Mouse (Mus musculus) embryonic facial prominence, embryonic 13.5 days (tissue): ENCODE data around the gene Me3. TPM values are rescaled to one million over a fixed set of nuclear protein-coding genes. Genes with fewer than 3 reads are reported as not detected.

Experiments used
- ATAC-seq: fragments of 200-750 bp; cut with Nextera tagmentation; 2 replicates; pipeline ENCODE4 v1.8.0; 2017; ENCODE audit warnings: low read depth; ENCODE audit not compliant: insufficient number of reproducible peaks, insufficient read depth, low FRiP score, low TSS enrichment
- H3K27ac ChIP-seq: fragments of 300-500 bp; sonication (generic); 2 replicates; pipeline ENCODE4 v1.5.1; 2015; ENCODE audit warnings: moderate library complexity, mild to moderate bottlenecking, inconsistent platforms
- H3K27me3 ChIP-seq: fragments of 300-500 bp; sonication (generic); 2 replicates; pipeline ENCODE4 v1.6.1; 2015; ENCODE audit warnings: mild to moderate bottlenecking, inconsistent platforms
- H3K36me3 ChIP-seq: fragments of 300-500 bp; sonication (generic); 2 replicates; pipeline ENCODE4 v1.6.1; 2015; ENCODE audit warnings: mild to moderate bottlenecking, inconsistent platforms
- H3K4me1 ChIP-seq: fragments of 300-500 bp; sonication (generic); 2 replicates; pipeline ENCODE4 v1.6.1; 2015; ENCODE audit warnings: inconsistent platforms
- H3K4me2 ChIP-seq: fragments of 300-500 bp; sonication (generic); 2 replicates; pipeline ENCODE4 v1.6.1; 2015; ENCODE audit warnings: moderate library complexity, mild to moderate bottlenecking, inconsistent platforms
- H3K4me3 ChIP-seq: fragments of 300-500 bp; sonication (generic); 2 replicates; pipeline ENCODE4 v1.5.1; 2015; ENCODE audit warnings: mild to moderate bottlenecking, inconsistent platforms
- H3K9ac ChIP-seq: fragments of 300-500 bp; sonication (generic); 2 replicates; pipeline ENCODE4 v1.6.1; 2015; ENCODE audit warnings: mild to moderate bottlenecking, inconsistent platforms
- H3K9me3 ChIP-seq: fragments of 300-500 bp; sonication (generic); 2 replicates; pipeline ENCODE4 v1.6.1; 2016; ENCODE audit warnings: inconsistent platforms
- WGBS: fragments of 180-500 bp; shearing (Covaris S2); methylation state at CpG from one replicate; pipeline ENCODE4 v1.1.7; 2015; ENCODE audit warnings: mixed read lengths; 5-methylcytosine and 5-hydroxymethylcytosine counted together
- polyA plus RNA-seq: library from polyadenylated mRNA; unstranded; fragments of >200 nt; fragmentation: Nextera tagmentation; extraction: Ambion mirVana; gene quantifications from 2 replicates; pipeline ENCODE4 v1.2.1, GENCODE M21; 2015

The Me3 gene
- polyA plus RNA-seq, 1 experiment from 2014 or later, result 2.1 TPM

DNA sequence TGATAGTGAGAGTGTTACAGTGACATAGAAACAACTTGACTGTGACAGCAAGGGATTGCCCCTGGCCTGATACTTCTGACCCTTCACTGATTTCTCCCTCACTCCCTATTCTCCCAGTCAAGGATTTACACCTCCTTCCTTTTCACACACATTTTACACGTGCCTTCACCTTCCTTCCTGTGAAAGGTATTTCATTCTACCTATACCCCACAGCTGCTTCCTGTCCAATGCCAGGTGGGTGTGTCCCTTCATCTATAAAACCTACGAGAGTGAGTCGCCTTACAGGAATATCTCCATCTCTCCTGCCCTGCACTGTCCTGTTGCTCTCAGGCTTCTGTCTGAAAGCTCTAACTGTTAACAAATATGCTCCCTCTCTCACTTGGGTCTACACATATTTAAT lies 163.2 kb downstream of the Me3 start:
- Histone ChIP-seq H3K9ac (no peak overlapping the region), H3K27ac (no peak overlapping the region), H3K4me3 (no peak overlapping the region), H3K4me2 (no peak overlapping the region), H3K27me3 (no peaks in the 10 kb centered on the region), H3K4me1 (peaks cover 30% of the 10 kb centered on the region), H3K9me3 (no peaks in the 10 kb centered on the region), H3K36me3 (no peaks in the 10 kb centered on the region)
- 75% methylated on average over 3 of the region's 3 CpGs for WGBS
- ATAC-seq, result no peak

- peaks cover 30% of the 10 kb centered on the region for H3K4me1 ChIP-seq
- H3K4me2 ChIP-seq, result no peak overlapping the region
- H3K27me3 ChIP-seq, result no peaks in the 10 kb centered on the region
- no peak overlapping the region for H3K4me3 ChIP-seq
- peak overlapping the region; percentile 0; the same call in 1 of the 2 replicates for H3K27ac ChIP-seq
- H3K36me3 ChIP-seq, result no peaks in the 10 kb centered on the region
- no peak for ATAC-seq
- 28% methylated on average over 6 of the region's 6 CpGs for WGBS
- no peaks in the 10 kb centered on the region for H3K9me3 ChIP-seq
- no peak overlapping the region for H3K9ac ChIP-seq
Measured at GRCm38 (mm10) chr7:89796351-89796801, 164.2 kb downstream of the Me3 start.

DNA sequence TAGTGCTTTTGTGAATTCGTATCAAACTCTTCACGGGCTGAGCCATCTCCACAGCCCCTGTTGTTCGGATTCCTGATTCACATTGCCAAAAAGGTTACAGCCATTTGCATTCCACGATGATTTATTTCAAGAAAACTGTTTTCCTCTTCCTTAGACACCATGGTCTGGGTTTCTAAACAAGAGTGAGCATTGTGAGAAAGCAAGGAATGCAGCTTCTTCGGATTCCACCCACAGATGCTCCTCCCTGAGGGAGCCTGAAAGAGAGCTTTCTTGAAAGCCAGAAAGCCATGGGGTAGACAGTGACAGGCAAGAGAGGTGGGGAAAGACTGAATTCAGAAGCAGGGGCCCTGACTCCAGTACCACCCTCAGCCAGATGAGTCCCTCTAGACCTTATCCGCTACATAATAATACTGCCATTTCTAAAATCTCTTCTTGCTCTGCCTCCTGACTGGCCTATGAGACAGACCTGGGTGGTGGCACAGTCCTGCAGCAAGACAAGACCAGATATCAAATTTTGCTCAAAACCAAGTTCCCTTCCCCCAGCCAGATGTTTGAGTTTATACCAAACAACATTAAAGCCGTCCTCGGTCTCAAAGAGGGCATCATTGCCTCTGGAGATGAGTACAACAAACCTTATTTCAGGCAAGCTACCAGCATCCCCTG lies 166.3 kb downstream of the Me3 start:
- Histone ChIP-seq H3K4me1 (peaks cover 30% of the 10 kb centered on the region), H3K4me2 (peak overlapping the region; percentile 26), H3K9me3 (no peaks in the 10 kb centered on the region), H3K27me3 (no peaks in the 10 kb centered on the region), H3K4me3 (no peak overlapping the region), H3K36me3 (no peaks in the 10 kb centered on the region), H3K27ac (peak overlapping the region; percentile 44), H3K9ac (no peak overlapping the region; the same call in 1 of the 2 replicates)
- ATAC-seq, result no peak
- WGBS, result 25% methylated on average over 8 of the region's 8 CpGs

DNA sequence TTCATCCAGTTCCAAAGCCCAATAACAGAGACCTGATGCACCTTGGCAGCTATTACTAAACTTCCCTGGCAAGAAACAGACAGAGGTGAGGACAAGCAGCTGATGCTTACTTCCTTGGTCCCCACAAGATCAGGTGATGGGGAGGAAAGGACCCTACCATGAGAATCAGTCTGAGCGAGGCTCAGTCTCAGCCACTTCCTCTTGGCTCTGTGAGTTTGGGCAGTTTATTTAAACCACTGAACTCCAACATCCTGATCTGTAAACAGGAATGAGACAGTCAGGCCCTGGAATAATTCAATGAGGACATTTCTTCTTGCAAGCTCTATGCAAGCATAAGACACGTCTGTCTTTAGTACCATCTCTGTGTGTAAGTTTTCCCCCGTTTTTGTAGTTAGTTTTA lies 170.3 kb downstream of the Me3 start:
- 72% methylated on average over 3 of the region's 3 CpGs for WGBS
- Histone ChIP-seq H3K4me2 (no peak overlapping the region), H3K4me1 (peaks cover 16% of the 10 kb centered on the region), H3K9ac (no peak overlapping the region), H3K36me3 (no peaks in the 10 kb centered on the region), H3K27ac (no peak overlapping the region), H3K27me3 (no peaks in the 10 kb centered on the region), H3K4me3 (no peak overlapping the region), H3K9me3 (no peaks in the 10 kb centered on the region)
- no peak for ATAC-seq

DNA sequence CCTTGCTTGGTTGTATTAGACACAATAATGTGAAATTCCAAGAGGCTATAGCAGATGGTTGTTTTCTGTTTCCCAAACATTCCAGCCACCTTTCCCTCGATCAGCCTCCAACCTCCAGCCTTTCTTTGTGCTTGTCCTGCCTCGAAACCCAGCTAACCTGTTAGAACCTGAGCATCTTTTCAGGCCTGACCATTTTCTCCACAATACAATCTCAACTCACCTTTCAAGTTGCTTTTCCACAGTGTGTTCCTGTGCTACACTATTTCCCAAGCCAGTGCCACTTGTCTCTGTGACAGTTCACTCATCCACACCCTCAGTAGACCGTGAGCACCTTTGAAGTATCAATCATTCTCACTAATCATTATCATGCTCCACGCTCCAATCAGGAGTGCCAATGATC lies 171.8 kb downstream of the Me3 start:
- 84% methylated on average over 4 of the region's 4 CpGs for WGBS
- H3K27ac ChIP-seq, result no peak overlapping the region

DNA sequence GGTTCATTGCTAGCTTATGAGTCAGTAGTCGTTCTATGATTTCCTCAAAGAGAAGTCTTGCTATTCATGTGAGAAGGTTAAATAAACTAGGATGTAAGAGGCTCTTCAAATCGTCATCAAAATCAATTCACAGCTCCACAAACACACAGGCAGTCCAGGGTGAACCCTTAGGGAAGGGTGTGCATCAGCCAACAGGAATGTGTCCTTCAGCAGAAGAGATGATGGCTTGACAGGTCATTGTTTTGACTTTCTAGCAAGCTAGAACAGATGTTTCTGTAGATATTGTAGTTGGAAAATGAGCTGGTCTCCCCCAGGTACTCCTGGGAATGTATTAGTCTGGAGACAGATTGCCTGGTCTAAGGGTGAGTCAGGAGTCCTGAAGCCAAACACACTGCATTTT lies 177.2 kb downstream of the Me3 start:
- no peak overlapping the region for H3K4me2 ChIP-seq
- no peaks in the 10 kb centered on the region for H3K36me3 ChIP-seq
- H3K27me3 ChIP-seq, result no peaks in the 10 kb centered on the region
- no peak for ATAC-seq
- no peaks in the 10 kb centered on the region for H3K9me3 ChIP-seq
- H3K27ac ChIP-seq, result no peak overlapping the region
- no peaks in the 10 kb centered on the region for H3K4me1 ChIP-seq
- WGBS, result 62% methylated on average over 2 of the region's 2 CpGs
- H3K9ac ChIP-seq, result no peak overlapping the region
- H3K4me3 ChIP-seq, result no peak overlapping the region

More for the DNA sequence above, 171.8 kb downstream of the Me3 start:
- H3K4me2 ChIP-seq, result no peak overlapping the region
- H3K4me1 ChIP-seq, result peaks cover 3% of the 10 kb centered on the region
- no peak for ATAC-seq
- H3K4me3 ChIP-seq, result no peak overlapping the region
- H3K9me3 ChIP-seq, result no peaks in the 10 kb centered on the region
- H3K9ac ChIP-seq, result no peak overlapping the region
- no peaks in the 10 kb centered on the region for H3K36me3 ChIP-seq
- no peaks in the 10 kb centered on the region for H3K27me3 ChIP-seq

DNA sequence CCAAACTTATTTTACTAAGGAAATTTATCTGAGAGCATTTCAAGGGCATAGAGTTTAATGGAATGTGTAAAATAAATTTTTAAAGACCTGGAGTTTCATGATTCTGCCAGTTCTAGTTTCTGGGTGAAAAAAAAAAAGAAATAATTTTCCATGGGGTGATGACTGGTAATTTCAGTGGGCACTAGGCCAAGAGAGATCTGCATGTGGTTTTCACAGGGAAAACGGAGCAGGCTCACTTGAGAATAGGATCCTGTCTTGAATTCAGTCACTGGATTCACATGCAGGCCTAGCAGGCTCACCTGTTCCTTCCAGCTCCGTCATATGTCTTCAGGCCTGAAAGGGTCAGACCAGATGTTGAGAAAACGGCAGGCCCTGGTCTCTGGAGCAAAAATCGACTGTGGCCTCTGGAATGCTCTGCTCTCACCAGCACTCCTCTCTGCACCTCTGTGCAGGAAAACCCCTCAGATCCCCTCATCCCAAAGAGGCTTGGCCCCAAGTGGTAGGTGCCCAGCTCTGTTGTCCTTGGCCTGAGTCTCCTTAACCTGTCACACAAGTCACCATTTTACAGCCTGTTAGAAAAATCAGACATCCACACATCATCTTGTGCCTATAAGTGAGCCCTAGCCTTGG lies 196.4 kb downstream of the Me3 start:
- Histone ChIP-seq H3K4me1 (peaks cover 12% of the 10 kb centered on the region), H3K4me3 (no peak overlapping the region), H3K27me3 (no peaks in the 10 kb centered on the region), H3K4me2 (no peak overlapping the region), H3K9ac (0 out of 2 replicates have a peak overlapping the region, but pooled peaks have one; percentile 4), H3K36me3 (no peaks in the 10 kb centered on the region), H3K9me3 (no peaks in the 10 kb centered on the region), H3K27ac (peak overlapping the region; percentile 71)
- no peak for ATAC-seq
- 43% methylated on average over 4 of the region's 4 CpGs for WGBS

GRCm38 (mm10) chr7:89829201-89829600 lies 197.0 kb downstream of the Me3 start:
- H3K27ac ChIP-seq, result peak overlapping the region; percentile 71; the same call in 1 of the 2 replicates
- ATAC-seq, result 0 out of 2 replicates have a peak, but pooled peaks have one; percentile 37
- peaks cover 12% of the 10 kb centered on the region for H3K4me1 ChIP-seq
- H3K36me3 ChIP-seq, result no peaks in the 10 kb centered on the region
- no peaks in the 10 kb centered on the region for H3K9me3 ChIP-seq
- 0 out of 2 replicates have a peak overlapping the region, but pooled peaks have one; percentile 4 for H3K9ac ChIP-seq
- H3K27me3 ChIP-seq, result no peaks in the 10 kb centered on the region
- no peak overlapping the region for H3K4me3 ChIP-seq
- no peak overlapping the region for H3K4me2 ChIP-seq
- 64% methylated on average over 7 of the region's 7 CpGs for WGBS

GRCm38 (mm10) chr7:89833521-89833920 lies 201.3 kb downstream of the Me3 start:
- Histone ChIP-seq H3K27ac (no peak overlapping the region), H3K36me3 (no peaks in the 10 kb centered on the region), H3K4me1 (peaks cover 7% of the 10 kb centered on the region), H3K9ac (no peak overlapping the region), H3K4me3 (no peak overlapping the region), H3K4me2 (no peak overlapping the region), H3K27me3 (no peaks in the 10 kb centered on the region), H3K9me3 (no peaks in the 10 kb centered on the region)
- ATAC-seq, result no peak
- 88% methylated on average over 8 of the region's 8 CpGs for WGBS

DNA sequence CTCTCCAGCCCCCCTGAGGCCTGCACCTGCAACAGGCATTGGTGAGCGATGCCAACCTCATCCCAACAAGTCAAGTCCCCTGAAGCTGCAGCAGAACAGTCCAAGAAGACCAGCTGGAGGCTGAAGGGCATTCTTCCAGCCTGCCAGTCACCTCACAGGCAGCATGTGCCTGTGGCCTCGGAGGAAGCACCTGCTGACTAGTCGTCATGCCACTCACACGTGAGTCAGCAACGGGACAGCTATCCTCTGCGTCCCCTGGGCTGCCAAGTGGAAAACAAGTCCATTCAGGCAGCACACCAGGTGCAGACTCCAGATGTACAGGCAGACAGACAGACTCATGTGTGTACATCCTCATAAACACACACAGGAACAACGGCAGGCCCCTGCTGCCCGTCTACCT lies 203.4 kb downstream of the Me3 start:
- 74% methylated on average over 8 of the region's 8 CpGs for WGBS
- H3K4me3 ChIP-seq, result no peak overlapping the region
- no peaks in the 10 kb centered on the region for H3K36me3 ChIP-seq
- H3K27me3 ChIP-seq, result no peaks in the 10 kb centered on the region
- no peak for ATAC-seq
- no peak overlapping the region for H3K4me2 ChIP-seq
- no peaks in the 10 kb centered on the region for H3K9me3 ChIP-seq
- peaks cover 6% of the 10 kb centered on the region; the same call in 1 of the 2 replicates for H3K4me1 ChIP-seq
- H3K27ac ChIP-seq, result no peak overlapping the region
- no peak overlapping the region for H3K9ac ChIP-seq

GRCm38 (mm10) chr7:89836676-89837075 lies 204.5 kb downstream of the Me3 start:
- ATAC-seq, result no peak
- Histone ChIP-seq H3K27ac (no peak overlapping the region), H3K9me3 (no peaks in the 10 kb centered on the region), H3K4me3 (no peak overlapping the region), H3K4me1 (peaks cover 6% of the 10 kb centered on the region; the same call in 1 of the 2 replicates), H3K4me2 (no peak overlapping the region), H3K27me3 (no peaks in the 10 kb centered on the region), H3K9ac (no peak overlapping the region), H3K36me3 (no peaks in the 10 kb centered on the region)
- WGBS, result 93% methylated on average over 7 of the region's 7 CpGs

DNA sequence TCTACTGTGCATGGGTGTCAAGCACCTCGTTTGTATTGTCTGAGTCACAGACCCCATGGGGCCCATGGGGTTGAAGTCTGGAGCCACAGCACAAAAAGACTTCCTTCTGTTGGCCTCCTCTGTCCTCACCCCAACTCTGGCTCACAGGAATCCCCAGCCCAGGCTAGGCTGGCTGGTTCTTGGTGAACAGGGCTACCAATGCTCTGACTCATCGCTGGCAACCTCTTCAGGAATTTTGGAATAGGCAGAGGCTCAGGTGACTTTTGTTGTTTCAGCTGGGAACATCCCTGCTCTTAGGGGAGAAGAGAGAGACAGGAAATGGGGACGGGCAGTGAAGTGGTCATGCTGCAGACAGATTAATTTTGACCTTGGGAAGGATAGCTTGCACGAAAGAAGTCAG lies 205.6 kb downstream of the Me3 start:
- Histone ChIP-seq H3K27me3 (no peaks in the 10 kb centered on the region), H3K27ac (no peak overlapping the region), H3K4me3 (no peak overlapping the region), H3K9me3 (no peaks in the 10 kb centered on the region), H3K36me3 (no peaks in the 10 kb centered on the region), H3K9ac (no peak overlapping the region), H3K4me1 (peaks cover 6% of the 10 kb centered on the region; the same call in 1 of the 2 replicates), H3K4me2 (no peak overlapping the region)
- WGBS, result 48% methylated on average over 4 of the region's 4 CpGs
- ATAC-seq, result no peak
